Mouse (Mus musculus): ENCODE measurements around the gene Lix1l. TPM values are rescaled to one million over a fixed set of nuclear protein-coding genes. Genes with fewer than 3 reads are reported as not detected.

The Lix1l gene
- polyA plus RNA-seq, 1 experiment from 2014 or later = 5.5 TPM

GRCm38 (mm10) chr3:96577566-96577965 is 23.4 kb upstream of the Lix1l start:
- H3K4me2 ChIP-seq (ENCODE audit: low read depth, low read length, severe bottlenecking) = no peak overlapping the region
- no peak overlapping the region for H3K4me3 ChIP-seq (ENCODE audit: low read depth, low read length)
- H3K9ac ChIP-seq (ENCODE audit: low read length) = no peak overlapping the region
- H3K27ac ChIP-seq (ENCODE audit: low read depth, low read length) = peak overlapping the region; percentile 42; the same call in 1 of the 2 replicates
- DNase-seq (ENCODE audit: low spot score) (peak; percentile 44), ATAC-seq (replicated peaks; ENCODE audit: low FRiP score) (no peak)
- H3K4me1 ChIP-seq (replicated peaks; ENCODE audit: control insufficient read depth, insufficient read depth, low read length) = peaks cover 11% of the 10 kb centered on the region
- no peaks in the 10 kb centered on the region for H3K36me3 ChIP-seq (ENCODE audit: control insufficient read depth, insufficient read depth, low read length)
- no peaks in the 10 kb centered on the region for H3K27me3 ChIP-seq (ENCODE audit: control insufficient read depth, insufficient read depth, low read length)
- H3K9me3 ChIP-seq (ENCODE audit: control insufficient read depth, low read length) = no peaks in the 10 kb centered on the region
- WGBS = 82% methylated on average over 4 of the region's 4 CpGs

- no peak overlapping the region for H3K4me2 ChIP-seq (ENCODE audit: low read depth, low read length, severe bottlenecking)
- no peak overlapping the region for H3K27ac ChIP-seq (ENCODE audit: low read depth, low read length)
- WGBS = 81% methylated on average over 12 of the region's 12 CpGs
- DNase-seq (ENCODE audit: low spot score) (no peak), ATAC-seq (replicated peaks; ENCODE audit: low FRiP score) (no peak)
- no peaks in the 10 kb centered on the region for H3K9me3 ChIP-seq (ENCODE audit: control insufficient read depth, low read length)
- no peaks in the 10 kb centered on the region for H3K36me3 ChIP-seq (ENCODE audit: control insufficient read depth, insufficient read depth, low read length)
- no peak overlapping the region for H3K9ac ChIP-seq (ENCODE audit: low read length)
- no peak overlapping the region for H3K4me3 ChIP-seq (ENCODE audit: low read depth, low read length)
- peaks cover 11% of the 10 kb centered on the region for H3K4me1 ChIP-seq (replicated peaks; ENCODE audit: control insufficient read depth, insufficient read depth, low read length)
- H3K27me3 ChIP-seq (ENCODE audit: control insufficient read depth, insufficient read depth, low read length) = no peaks in the 10 kb centered on the region
Measured at GRCm38 (mm10) chr3:96578561-96579238, 22.2 kb upstream of the Lix1l start.

- Histone ChIP-seq H3K4me1 (replicated peaks; ENCODE audit: control insufficient read depth, insufficient read depth, low read length) (peaks cover 11% of the 10 kb centered on the region), H3K36me3 (ENCODE audit: control insufficient read depth, insufficient read depth, low read length) (no peaks in the 10 kb centered on the region), H3K4me3 (ENCODE audit: low read depth, low read length) (no peak overlapping the region), H3K9me3 (ENCODE audit: control insufficient read depth, low read length) (no peaks in the 10 kb centered on the region), H3K27ac (ENCODE audit: low read depth, low read length) (no peak overlapping the region), H3K27me3 (ENCODE audit: control insufficient read depth, insufficient read depth, low read length) (no peaks in the 10 kb centered on the region), H3K9ac (ENCODE audit: low read length) (no peak overlapping the region), H3K4me2 (ENCODE audit: low read depth, low read length, severe bottlenecking) (no peak overlapping the region)
- ATAC-seq (replicated peaks; ENCODE audit: low FRiP score) (no peak), DNase-seq (ENCODE audit: low spot score) (no peak)
- 70% methylated on average over 4 of the region's 4 CpGs for WGBS
Measured at GRCm38 (mm10) chr3:96579239-96579750, 21.7 kb upstream of the Lix1l start.

- H3K27me3 ChIP-seq (ENCODE audit: control insufficient read depth, insufficient read depth, low read length) = no peaks in the 10 kb centered on the region
- peak overlapping the region; percentile 11; the same call in 1 of the 2 replicates for H3K4me3 ChIP-seq (ENCODE audit: low read depth, low read length)
- DNase-seq (ENCODE audit: low spot score) (peak; percentile 95), ATAC-seq (replicated peaks; ENCODE audit: low FRiP score) (peak; percentile 78)
- WGBS = 12% methylated on average over 16 of the region's 16 CpGs
- peak overlapping the region; percentile 50; the same call in 1 of the 2 replicates for H3K4me2 ChIP-seq (ENCODE audit: low read depth, low read length, severe bottlenecking)
- no peak overlapping the region for H3K27ac ChIP-seq (ENCODE audit: low read depth, low read length)
- H3K9me3 ChIP-seq (ENCODE audit: control insufficient read depth, low read length) = no peaks in the 10 kb centered on the region
- no peaks in the 10 kb centered on the region for H3K36me3 ChIP-seq (ENCODE audit: control insufficient read depth, insufficient read depth, low read length)
- peaks cover 11% of the 10 kb centered on the region for H3K4me1 ChIP-seq (replicated peaks; ENCODE audit: control insufficient read depth, insufficient read depth, low read length)
- H3K9ac ChIP-seq (ENCODE audit: low read length) = peak overlapping the region; percentile 49; the same call in 1 of the 2 replicates
Measured at GRCm38 (mm10) chr3:96579885-96580454, 21.0 kb upstream of the Lix1l start.

- Histone ChIP-seq H3K9me3 (ENCODE audit: control insufficient read depth, low read length) (no peaks in the 10 kb centered on the region), H3K4me1 (replicated peaks; ENCODE audit: control insufficient read depth, insufficient read depth, low read length) (peaks cover 11% of the 10 kb centered on the region), H3K27me3 (ENCODE audit: control insufficient read depth, insufficient read depth, low read length) (no peaks in the 10 kb centered on the region), H3K4me3 (ENCODE audit: low read depth, low read length) (no peak overlapping the region), H3K36me3 (ENCODE audit: control insufficient read depth, insufficient read depth, low read length) (no peaks in the 10 kb centered on the region), H3K9ac (ENCODE audit: low read length) (no peak overlapping the region), H3K27ac (ENCODE audit: low read depth, low read length) (no peak overlapping the region), H3K4me2 (ENCODE audit: low read depth, low read length, severe bottlenecking) (no peak overlapping the region)
- no peak for ATAC-seq (replicated peaks; ENCODE audit: low FRiP score)
- no peak for DNase-seq (ENCODE audit: low spot score)
- WGBS = 42% methylated on average over 6 of the region's 6 CpGs
Measured at GRCm38 (mm10) chr3:96581141-96581540, 19.8 kb upstream of the Lix1l start.

GRCm38 (mm10) chr3:96581771-96582515 is 19.0 kb upstream of the Lix1l start:
- whole genome bisulfite sequencing = 85% methylated on average over 16 of the region's 16 CpGs
- no peak overlapping the region for H3K4me3 ChIP-seq (ENCODE audit: low read depth, low read length)
- H3K27me3 ChIP-seq (ENCODE audit: control insufficient read depth, insufficient read depth, low read length) = no peaks in the 10 kb centered on the region
- no peak overlapping the region for H3K4me2 ChIP-seq (ENCODE audit: low read depth, low read length, severe bottlenecking)
- no peaks in the 10 kb centered on the region for H3K36me3 ChIP-seq (ENCODE audit: control insufficient read depth, insufficient read depth, low read length)
- no peak for ATAC-seq (replicated peaks; ENCODE audit: low FRiP score)
- no peak for DNase-seq (ENCODE audit: low spot score)
- H3K9ac ChIP-seq (ENCODE audit: low read length) = no peak overlapping the region
- H3K9me3 ChIP-seq (ENCODE audit: control insufficient read depth, low read length) = no peaks in the 10 kb centered on the region
- H3K27ac ChIP-seq (ENCODE audit: low read depth, low read length) = no peak overlapping the region
- peaks cover 8% of the 10 kb centered on the region for H3K4me1 ChIP-seq (replicated peaks; ENCODE audit: control insufficient read depth, insufficient read depth, low read length)

- H3K9ac ChIP-seq (ENCODE audit: low read length) = no peak overlapping the region
- no peaks in the 10 kb centered on the region for H3K9me3 ChIP-seq (ENCODE audit: control insufficient read depth, low read length)
- WGBS = 89% methylated on average over 5 of the region's 5 CpGs
- DNase-seq (ENCODE audit: low spot score) (no peak), ATAC-seq (replicated peaks; ENCODE audit: low FRiP score) (no peak)
- no peak overlapping the region for H3K4me2 ChIP-seq (ENCODE audit: low read depth, low read length, severe bottlenecking)
- no peak overlapping the region for H3K27ac ChIP-seq (ENCODE audit: low read depth, low read length)
- no peak overlapping the region for H3K4me3 ChIP-seq (ENCODE audit: low read depth, low read length)
- H3K4me1 ChIP-seq (replicated peaks; ENCODE audit: control insufficient read depth, insufficient read depth, low read length) = peaks cover 3% of the 10 kb centered on the region
- H3K27me3 ChIP-seq (ENCODE audit: control insufficient read depth, insufficient read depth, low read length) = no peaks in the 10 kb centered on the region
- H3K36me3 ChIP-seq (ENCODE audit: control insufficient read depth, insufficient read depth, low read length) = no peaks in the 10 kb centered on the region
Measured at GRCm38 (mm10) chr3:96583386-96583785, 17.6 kb upstream of the Lix1l start.

GRCm38 (mm10) chr3:96590657-96591056 is 10.3 kb upstream of the Lix1l start:
- DNase-seq (ENCODE audit: low spot score) = no peak
- no peaks in the 10 kb centered on the region for H3K36me3 ChIP-seq (ENCODE audit: control insufficient read depth, insufficient read depth, low read length)
- H3K4me1 ChIP-seq (replicated peaks; ENCODE audit: control insufficient read depth, insufficient read depth, low read length) = peaks cover 2% of the 10 kb centered on the region; the same call in 1 of the 2 replicates
- ATAC-seq (replicated peaks; ENCODE audit: low FRiP score) = no peak
- peaks cover 4% of the 10 kb centered on the region for H3K27me3 ChIP-seq (ENCODE audit: control insufficient read depth, insufficient read depth, low read length)
- no peak overlapping the region for H3K4me3 ChIP-seq (ENCODE audit: low read depth, low read length)
- H3K4me2 ChIP-seq (ENCODE audit: low read depth, low read length, severe bottlenecking) = no peak overlapping the region
- no peaks in the 10 kb centered on the region for H3K9me3 ChIP-seq (ENCODE audit: control insufficient read depth, low read length)
- no peak overlapping the region for H3K27ac ChIP-seq (ENCODE audit: low read depth, low read length)
- H3K9ac ChIP-seq (ENCODE audit: low read length) = no peak overlapping the region
- 79% methylated on average over 4 of the region's 4 CpGs for WGBS
